Mouse (Mus musculus): ENCODE results near the gene Tmem234.

Tmem234 gene

DNA sequence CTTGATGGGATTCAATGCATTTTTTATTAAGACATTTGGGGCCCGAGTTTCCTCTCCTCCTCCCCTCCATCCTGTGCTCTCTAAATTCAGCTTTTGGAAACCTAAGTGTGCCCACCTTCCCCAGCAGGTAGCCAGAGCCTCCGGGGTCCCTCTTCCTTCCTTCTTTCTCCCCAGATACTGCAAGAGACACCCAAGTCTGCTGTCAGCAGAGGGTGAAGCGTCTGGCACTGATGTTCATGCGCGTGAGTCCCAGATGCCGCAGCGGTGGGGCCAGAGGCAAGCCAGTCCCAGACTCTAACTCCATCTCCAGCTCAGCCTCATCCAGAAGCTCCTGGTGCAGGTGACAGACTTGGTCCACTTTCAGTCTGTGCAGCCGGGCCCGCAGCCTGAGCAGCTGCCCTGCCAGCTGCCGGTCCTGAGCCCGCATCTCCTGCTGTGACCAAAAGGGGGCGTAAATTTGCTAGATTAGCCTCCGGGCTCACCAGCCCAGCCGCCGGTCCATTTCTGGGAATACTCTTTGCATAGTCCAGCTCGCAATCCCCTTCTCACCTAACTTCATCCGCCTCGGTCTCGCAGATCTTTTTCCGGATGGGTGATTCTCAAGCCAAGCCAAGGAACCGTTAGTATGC, 23.5 kb upstream of the Tmem234 start:
- intact Hi-C loops (cut with DNase I), result loop anchor here (5.0 kb wide), 1 partner anchor 35 kb away; the partner anchor contains the start of gene Dcdc2b

DNA sequence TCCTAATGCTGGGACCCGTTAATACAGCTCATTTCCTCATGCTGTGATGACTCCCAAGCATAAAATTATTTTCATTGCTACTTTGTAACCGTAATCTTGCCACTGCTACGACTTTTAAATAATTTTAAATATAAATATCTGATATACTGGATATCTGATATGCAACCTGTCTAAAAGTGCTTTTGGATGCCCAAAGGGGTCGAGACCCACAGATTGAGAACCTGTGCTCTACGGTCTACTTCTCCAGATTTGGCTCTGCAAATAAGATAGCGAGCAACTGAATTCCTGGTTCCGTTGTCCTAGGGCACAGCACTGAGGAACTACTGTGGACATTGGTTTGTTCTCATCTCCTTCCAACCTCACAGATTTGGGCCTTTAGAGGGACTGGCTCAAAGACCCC, 22.8 kb upstream of the Tmem234 start:
- intact Hi-C loops (cut with DNase I), result loop anchor here (5.0 kb wide), 1 partner anchor 35 kb away; the partner anchor contains the start of gene Dcdc2b

DNA sequence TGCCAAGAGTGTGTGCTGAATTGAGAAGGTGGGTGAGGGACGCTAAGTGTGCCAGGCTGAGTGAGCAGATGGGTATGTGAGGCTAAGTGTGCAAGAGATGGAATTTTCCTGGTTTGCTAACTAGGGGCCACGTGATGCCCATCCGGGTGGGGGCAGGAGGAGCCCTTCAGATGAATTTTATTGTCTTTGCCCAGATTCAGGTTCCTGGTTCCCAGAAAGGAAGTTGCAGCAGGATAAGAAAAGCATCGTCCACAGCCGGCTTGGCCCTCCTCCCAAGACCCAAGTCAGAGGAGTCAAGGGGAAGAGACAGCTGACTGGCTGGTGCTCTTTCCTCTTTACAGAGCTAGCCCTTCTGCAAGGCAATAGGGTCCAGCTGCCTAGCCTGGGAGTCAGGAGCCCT, 22.0 kb upstream of the Tmem234 start, which contains the start of gene Fam167b:
TSS of gene Fam167b (minus strand) at position 84 of the 400 bp plus-strand sequence.
- intact Hi-C loops (cut with DNase I), result loop anchor here (5.0 kb wide), 1 partner anchor 34 kb away; the partner anchor contains the start of gene Dcdc2b

DNA sequence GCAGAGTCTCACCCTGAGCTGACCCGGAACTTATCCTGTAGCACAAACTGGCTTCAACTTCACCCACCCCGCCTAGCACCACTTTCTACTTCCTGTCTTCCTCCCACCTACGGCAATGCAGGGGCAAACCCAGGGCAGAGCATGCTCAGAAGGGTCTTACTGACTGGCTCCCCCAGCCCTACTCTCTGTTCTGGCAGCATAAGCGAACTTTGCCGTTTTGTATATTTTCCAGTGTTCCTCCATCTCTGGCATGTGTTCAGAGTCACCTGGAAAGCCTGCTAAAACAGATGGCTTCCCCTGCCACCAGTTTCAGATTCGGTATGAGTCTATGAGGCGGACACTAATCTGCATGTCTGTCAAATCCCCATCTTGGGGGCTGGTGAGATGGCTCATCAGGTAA, 20.1 kb upstream of the Tmem234 start:
- intact Hi-C loops (cut with DNase I), result no loop called here

DNA sequence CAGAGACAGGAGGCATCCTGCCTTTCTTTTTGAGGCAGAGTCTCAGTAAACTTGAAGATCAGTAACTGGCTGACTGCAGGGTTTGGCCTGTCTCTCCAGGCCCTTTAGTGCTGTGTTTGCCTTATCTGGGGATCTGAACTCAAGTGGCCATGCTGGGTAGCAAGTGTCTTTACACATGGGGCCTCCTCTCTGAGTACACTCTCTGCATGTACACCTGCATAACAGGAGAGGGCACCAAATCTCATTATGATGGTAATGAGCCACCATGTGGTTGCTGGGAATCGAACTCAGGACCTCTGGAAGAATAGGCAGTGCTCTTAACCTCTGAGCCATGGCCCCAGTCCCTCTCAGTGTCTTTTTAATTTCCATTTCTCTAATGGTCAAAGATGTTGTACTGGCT, 18.2 kb upstream of the Tmem234 start:
- intact Hi-C loops (cut with DNase I), result no loop called here

DNA sequence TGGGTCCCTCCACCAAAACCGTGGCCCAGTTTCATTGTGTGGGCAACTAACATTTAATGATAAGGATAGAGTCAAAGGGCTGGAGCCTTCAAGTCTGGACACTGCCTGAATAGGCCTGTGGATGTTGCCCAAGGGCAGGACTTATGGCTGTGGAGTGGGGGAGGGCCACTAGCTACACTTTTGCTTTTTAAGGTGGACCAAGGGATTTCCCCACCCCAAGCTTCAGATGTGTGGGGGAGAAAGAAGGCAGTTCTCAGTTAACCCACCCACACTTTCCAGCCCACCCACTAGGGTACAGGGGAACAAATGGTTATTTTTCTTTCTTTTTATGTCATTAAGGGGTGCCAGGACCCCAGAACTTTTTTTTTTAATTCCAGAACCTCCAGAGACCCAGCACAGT, 16.1 kb upstream of the Tmem234 start:
- intact Hi-C loops (cut with DNase I), result no loop called here

DNA sequence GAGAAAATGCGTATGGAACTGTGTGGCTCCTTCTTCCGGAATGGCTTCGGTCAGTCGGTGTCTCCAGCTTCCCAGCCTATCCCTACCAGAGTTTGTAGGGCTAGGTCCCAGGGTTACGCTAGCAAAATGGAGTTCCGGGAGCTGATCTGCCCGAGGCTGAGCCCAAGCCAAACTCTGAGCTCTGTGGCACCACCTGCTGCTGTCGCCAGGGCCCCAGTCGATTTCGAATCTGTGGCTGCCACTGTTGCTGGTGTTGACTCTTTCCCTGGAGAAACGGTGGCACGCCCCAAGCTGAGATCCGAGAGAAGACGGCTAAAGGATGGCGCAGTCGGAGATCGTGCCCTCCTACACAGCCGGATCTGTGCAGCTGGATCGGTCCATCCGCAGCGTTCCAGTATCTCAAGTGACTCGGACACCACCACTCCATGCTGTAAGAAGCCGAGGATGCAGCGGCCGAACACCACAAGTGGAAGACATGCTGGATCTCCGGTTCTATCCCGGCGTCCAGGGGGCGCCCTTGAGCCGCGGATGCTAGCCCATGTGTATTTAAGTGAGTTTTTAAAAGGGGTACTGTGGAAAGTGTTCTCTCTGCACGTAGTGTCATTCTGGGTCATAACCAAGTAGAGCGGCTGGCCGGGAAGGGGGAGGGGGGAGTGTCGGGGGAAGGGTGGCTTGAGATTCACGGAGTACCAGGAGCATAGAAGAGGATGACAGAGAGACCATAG, 15.4 kb upstream of the Tmem234 start:
- intact Hi-C loops (cut with DNase I), result no loop called here

DNA sequence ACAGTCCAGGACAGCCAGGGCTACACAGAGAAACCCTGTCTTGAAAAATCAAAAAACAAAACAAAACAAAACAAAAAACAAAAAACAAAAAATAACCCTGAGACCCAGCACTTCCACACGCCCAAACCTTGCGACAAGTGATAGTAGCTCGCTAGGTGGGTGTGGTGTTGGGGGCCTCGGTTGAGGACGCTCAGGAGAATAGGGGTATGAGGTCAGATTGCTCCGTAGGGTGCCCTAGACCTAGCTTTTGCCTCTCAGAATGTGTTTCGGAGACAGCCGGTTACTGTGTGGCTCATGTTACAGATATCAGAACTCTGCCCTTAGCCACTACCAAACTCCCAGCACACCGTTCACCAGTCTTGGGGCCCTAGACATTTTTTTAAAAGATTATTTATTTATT, 14.7 kb upstream of the Tmem234 start:
- intact Hi-C loops (cut with DNase I), result no loop called here

DNA sequence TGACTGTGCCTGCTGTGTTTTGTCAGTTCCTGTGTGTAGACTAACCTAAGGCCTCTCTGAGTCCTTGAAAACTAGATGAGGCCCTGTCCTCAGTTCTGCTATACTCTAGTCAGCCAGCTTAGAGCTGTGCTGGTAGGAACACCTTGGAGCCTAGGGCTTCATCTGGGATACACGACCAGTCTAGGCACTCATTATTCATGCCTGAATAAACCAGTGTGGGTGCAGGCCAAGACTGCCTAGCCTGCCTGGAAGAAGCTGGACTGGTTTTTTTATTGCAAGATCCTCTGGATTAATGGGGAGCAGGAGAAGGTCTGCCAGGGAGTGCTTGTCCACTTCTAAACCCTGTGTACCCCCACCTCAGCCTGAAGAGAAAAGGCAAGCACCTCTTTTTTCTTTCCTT, 13.5 kb upstream of the Tmem234 start:
- intact Hi-C loops (cut with DNase I), result no loop called here

DNA sequence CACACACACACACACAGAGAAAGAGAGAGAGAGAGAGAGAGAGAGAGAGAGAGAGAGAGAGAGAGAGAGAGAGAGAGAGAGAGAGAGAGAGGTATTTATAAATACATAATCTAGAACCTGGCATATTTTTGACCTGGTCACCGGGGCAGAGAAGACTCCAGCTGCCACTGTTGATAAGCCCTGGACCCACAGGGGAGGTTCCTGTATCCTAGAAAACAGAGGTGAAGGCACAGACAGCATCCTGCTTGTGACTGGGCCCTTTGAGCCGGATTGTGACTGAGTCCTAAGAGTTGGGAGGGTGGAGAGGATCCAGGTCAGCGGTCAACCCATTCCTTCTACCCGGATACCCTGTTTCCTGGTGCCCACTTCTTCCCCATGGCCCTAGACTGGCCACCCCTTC, 11.6 kb upstream of the Tmem234 start:
- intact Hi-C loops (cut with DNase I), result no loop called here

DNA sequence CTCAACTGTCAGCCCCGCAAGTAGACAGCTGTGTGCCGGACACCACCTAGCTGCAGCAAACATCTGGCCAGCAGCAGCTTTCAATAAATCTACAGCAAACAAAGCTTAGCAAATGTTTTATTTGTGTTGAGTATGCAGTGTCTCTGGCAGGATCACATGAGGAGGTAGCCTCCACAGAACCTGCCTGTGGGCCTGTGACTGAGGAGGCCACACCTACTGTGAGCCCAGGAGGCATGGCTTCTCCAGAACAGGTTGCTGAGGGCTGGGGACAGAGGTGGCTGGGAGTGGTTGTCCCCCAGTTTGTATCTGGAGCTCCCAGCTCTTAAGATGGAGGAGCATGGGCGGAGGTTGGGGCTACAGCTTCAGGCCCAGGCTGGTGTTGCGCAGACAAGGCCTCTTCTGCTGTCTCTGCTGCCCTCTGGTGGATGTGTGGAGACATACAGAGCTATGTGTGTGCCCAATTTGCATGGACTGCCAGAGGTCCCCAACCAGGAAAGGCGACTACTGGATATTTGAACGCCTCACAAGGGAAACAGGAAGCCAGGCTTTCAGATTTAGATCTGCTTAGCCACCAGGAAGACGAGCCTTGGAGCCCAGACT, 8.1 kb downstream of the Tmem234 start:
- intact Hi-C loops (cut with DNase I), result loop anchor here (10.0 kb wide), 1 partner anchor 64 kb away; the partner anchor contains the start of gene Hdac1

DNA sequence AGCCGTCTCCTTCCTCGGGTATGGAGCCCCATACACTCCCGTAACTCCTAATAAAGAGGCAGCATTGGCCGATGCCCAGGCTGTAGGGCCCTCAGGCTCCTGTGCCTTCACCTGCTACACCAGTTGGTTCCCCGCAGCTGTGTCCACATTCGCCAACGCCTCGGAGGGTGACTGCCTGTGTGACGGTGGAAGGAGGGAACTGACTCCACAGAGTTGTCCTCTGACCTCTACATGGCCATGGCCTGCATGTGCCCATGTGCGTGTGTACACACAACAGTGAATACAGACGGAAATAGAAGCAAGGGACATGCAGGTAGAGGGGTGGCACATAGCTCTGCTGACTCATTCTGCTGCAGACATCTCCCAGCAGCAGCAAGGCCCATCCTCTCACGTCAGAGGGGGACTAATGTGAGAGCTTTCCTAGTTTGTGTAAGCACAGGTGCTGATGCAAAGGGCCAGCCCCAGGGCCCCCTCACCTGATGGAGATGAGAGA, 8.7 kb downstream of the Tmem234 start:
- intact Hi-C loops (cut with DNase I), result loop anchor here (10.0 kb wide), 1 partner anchor 64 kb away; the partner anchor contains the start of gene Hdac1

DNA sequence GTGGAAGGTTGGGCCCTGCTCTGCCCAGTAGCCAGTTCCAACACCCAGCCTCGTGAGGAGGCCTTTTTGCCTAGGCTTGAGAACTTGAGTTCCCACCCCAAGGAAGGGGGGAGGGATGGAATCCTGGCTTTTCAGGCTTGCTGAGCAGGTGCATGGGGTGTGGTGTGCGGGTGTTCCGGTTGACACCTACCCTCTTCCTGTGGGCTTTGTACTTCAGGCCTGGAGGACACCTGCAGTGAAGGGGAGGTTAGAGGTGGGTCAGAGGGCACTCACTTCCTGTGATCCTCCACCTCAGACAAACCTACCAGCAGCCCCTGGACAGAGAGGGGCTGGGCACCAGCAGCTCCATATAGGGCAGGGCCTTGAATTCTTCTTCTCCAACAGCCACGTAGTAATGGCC, 9.6 kb downstream of the Tmem234 start:
- intact Hi-C loops (cut with DNase I), result loop anchor here (5.0 kb wide), 1 partner anchor 33 kb away; the partner anchor contains the start of gene Fam167b

DNA sequence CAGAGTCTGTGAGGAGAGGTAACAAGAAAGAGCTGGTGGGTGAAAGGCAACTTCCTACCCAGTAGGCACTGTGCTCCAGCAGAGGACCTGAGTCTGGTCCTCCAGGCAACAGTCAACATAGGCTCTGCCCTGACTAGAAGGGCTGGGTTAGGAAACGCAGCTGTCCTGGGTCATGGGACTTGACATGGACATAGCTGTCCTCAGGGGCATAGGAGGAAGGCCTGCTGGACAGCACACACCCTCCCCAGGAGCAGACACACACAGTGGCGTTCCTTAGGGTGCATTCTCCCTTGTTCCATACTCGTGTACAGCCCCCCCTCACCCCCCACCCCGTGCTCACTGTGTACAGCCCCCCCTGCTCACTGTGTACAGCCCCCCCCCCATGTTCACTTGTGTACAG, 10.0 kb downstream of the Tmem234 start:
- intact Hi-C loops (cut with DNase I), result loop anchor here (5.0 kb wide), 1 partner anchor 33 kb away; the partner anchor contains the start of gene Fam167b

DNA sequence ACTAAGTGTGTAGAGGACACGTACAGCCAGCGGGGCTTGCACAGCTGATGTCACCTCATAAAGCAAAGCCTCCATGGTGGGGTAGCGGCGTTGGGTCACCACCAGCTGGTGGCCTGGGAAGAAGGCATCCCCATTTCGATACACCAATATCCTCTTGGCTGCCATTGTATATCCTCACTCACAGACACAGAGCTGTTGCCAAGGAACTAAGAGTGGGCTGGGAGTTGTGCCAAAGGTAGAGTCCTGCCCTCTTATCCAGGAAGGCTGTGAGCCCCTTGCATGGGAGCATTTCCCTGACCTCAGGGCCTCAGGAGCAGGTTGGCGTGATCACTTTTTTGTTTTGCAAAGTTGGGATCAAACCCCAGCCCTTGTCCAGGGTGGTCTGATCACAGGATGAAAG, 13.6 kb downstream of the Tmem234 start, which contains the start of gene Dcdc2b:
TSS of gene Dcdc2b (minus strand) at position 165 of the 400 bp plus-strand sequence.
- intact Hi-C loops (cut with DNase I), result loop anchor here (5.0 kb wide), 1 partner anchor 37 kb away; the partner anchor contains the start of gene Fam167b

DNA sequence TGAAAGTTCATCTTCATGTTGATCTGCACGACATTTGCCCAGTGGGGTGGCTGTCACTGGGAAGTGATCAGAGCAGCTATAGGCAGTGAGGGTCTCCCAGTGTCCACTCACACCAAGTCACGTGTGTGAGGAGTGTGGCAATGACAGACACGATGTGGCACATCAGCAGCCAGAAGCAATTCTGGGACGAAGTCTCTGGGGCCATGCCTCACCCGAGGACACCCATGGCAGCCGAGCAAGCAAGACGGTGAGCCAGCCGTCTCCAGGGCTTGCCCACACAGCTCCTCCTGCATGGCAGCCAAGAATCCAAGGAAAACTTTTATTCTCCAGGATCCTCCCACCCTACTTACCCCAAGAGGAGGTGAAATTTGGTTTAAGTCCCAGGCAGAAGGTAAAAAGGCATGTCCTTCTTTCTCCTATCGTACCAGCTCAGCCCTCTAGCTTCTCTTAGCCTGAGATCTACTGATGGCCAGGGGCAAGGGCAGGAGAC, 15.4 kb downstream of the Tmem234 start:
- intact Hi-C loops (cut with DNase I), result no loop called here

DNA sequence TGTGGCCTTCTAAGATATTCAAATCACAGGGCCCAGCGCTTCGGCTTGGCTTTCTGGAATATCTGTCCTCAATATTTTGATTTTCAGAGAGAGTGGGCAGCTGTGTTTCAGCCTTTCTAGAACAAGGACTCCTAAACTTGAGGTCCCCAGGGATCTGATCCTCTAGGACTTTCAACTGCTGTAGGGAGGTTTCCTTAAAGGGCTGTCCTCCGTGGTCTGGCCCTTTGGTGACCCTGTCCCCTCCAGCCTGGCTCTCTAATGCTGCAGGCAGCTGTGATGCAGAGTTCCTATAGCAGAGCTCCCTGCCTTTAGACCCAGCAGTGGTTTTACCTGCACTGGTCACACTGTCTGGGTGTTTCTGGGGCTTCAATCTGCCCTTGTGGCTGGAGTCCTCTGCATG, 16.2 kb downstream of the Tmem234 start:
- intact Hi-C loops (cut with DNase I), result no loop called here

DNA sequence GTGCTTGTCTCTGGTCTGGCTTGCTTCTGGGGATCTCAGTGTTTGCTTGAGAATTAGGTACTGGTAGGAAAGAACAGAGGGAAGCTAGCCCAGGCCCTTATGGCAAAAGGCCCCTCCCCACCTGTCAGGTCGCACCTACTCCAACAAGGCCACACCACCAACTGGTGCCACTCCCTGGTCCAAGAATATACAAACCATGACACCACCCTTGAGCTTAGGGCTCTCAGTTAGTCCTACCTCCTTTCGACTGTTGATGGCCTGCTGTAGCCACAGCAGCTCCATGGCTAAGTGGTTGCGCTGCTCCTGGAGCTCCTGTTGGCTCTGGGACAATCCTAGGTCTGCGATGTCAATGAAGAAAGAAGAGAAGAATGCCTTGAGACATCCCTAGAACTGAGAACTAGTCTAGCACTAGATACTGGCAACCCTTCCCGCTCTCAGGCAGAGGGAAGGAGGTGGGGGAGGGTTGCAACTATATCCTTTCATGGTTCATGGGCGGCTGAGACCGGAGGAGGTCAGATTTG, 16.7 kb downstream of the Tmem234 start:
- intact Hi-C loops (cut with DNase I), result no loop called here

DNA sequence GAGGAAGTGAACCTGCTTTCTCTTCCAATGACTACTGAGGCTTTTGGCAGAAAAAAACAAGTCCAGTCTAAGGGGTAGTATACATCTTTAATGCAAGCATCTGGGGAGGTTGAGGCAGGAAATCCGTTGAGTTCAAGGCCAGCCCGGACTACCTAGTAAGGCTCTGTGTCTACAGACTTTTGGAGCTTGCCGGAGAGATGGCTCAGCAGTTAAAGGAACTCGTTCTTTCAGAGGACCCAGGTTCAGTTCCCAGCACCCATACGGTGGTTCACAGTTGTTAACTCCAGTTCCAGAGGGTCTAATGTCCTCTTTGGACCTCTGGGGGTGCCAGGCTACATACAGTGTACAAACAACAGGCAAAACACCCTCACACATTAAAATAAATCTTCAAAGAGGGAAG, 17.6 kb downstream of the Tmem234 start:
- intact Hi-C loops (cut with DNase I), result no loop called here

DNA sequence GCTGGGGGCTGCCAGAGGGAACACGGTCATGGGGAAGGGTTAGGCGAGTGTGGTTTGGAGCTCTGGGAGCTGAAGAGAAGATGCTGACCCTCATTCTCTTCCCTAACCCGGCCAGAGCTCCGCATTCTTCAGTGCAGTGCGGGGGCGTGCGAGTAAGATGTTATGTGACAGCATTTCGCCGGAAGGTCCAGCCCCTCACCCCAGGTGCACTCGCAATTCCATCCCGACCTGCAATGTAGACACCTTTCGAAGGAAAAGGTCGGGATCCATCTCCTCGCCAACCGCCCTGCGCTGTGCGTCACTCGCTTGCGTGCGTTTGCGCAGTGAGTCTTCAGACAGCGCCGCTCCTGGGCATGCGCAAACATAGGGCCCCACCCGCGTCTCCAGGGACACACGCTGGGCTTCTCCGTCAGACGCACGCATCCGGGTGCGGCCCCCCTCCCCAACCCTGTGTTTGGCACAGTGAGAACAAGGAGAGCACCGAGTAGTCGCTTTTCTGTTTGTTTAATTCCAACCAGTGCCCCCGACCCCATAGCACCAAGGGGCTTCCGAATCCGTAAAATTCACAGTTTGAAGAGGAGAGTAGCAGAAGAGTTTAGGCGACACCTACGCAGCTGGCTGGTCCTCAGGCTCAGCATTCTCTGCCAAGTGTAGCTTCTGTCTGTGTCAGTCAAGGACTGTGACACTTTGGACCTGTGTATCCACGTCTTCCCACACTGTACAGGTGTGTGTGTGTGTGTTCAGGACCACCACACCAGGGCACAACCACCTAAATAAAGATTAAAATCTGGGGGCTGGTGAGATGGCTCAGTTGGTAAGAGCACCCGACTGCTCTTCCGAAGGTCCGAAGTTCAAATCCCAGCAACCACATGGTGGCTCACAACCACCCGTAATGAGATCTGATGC, 18.6 kb downstream of the Tmem234 start, which contains the start of gene Iqcc:
TSS of gene Iqcc (minus strand) at position 314 of the 906 bp plus-strand sequence.
- intact Hi-C loops (cut with DNase I), result no loop called here

All from adrenal gland (tissue).